17 mouse cellular contexts compared by ENCODE assay signal in the genomic region with DNA sequence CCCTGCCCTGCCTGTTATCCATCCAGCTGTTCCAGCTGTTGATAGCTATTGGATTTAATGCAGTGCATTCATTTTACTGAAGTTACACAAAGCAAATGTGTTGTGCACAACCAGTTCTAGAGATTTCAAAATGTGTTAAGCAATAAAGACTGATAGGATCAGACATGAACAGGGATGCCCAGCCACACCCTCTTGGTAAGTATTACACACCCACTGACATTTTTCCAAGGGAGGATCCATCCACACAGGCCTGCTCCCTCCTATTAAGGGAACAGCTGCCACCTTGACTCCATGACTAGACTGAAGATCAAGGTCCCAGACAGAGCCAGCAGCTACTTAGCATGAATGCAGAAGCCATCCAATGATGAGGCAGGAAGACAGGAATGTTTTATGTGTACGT.
"Had no signal": no experiment of that assay in that cellular context is flagged by ENCODE, and none has a peak within 500 bp of the region (broad histone marks: within the 10 kb centered on the region; RNA-seq: fewer than 3 reads in every experiment).

No protein-coding gene starts in this region.

- H3K36me3 ChIP-seq: liver, embryonic 13.5 days; neural tube, embryonic 12.5 days had no signal

- DNase-seq: kidney, adult 2 months; kidney, postnatal 25 days; layer of hippocampus, adult 9-11 months; layer of hippocampus, postnatal 36 days; liver, embryonic 13.5 days; lung, adult 2 months; lung, postnatal 14 days; lung, postnatal 4 days; midbrain, embryonic 14.5 days; retina, postnatal 1 day; right cerebral cortex, postnatal 4 days; thymus, postnatal 25 days had no signal

- H3K4me2 ChIP-seq: liver, embryonic 13.5 days; midbrain, embryonic 11.5 days; neural tube, embryonic 12.5 days had no signal

- H3K9ac ChIP-seq: liver, embryonic 13.5 days; neural tube, embryonic 12.5 days had no signal

- H3K9me3 ChIP-seq: liver, embryonic 13.5 days; neural tube, embryonic 12.5 days had no signal

- H3K4me3 ChIP-seq: layer of hippocampus, adult 2 months; left cerebral cortex, adult 2 months; liver, embryonic 13.5 days; neural tube, embryonic 12.5 days had no signal

- H3K27me3 ChIP-seq: neural tube, embryonic 12.5 days had no signal

- H3K27ac ChIP-seq: kidney, postnatal 0 days; layer of hippocampus, adult 2 months; left cerebral cortex, adult 2 months; liver, embryonic 13.5 days; neural tube, embryonic 12.5 days had no signal
